Mouse (Mus musculus) myocyte (in vitro differentiated cells): ENCODE results near the gene AI464131. TPM values are rescaled to one million over a fixed set of nuclear protein-coding genes. Genes with fewer than 3 reads are reported as not detected.

ENCODE experiments used
- H3K27me3 ChIP-seq: one replicate; pipeline ENCODE4 v1.6.1; 2011; ENCODE audit not compliant: control insufficient read depth, insufficient read depth, insufficient read length
- H3K36me3 ChIP-seq: one replicate; pipeline ENCODE4 v1.6.1; 2011; ENCODE audit not compliant: control insufficient read depth, insufficient read depth
- H3K4me2 ChIP-seq: one replicate; pipeline ENCODE4 v1.6.1; 2011; ENCODE audit warnings: low read depth, control low read depth
- H3K4me3 ChIP-seq: one replicate; pipeline ENCODE4 v1.5.1; 2011; ENCODE audit warnings: mild to moderate bottlenecking, control low read depth, moderate library complexity
- H3K79me2 ChIP-seq: one replicate; pipeline ENCODE4 v1.6.1; 2011; ENCODE audit not compliant: control insufficient read depth, insufficient read depth
- H3ac ChIP-seq: one replicate; pipeline ENCODE4 v1.6.1; 2011; ENCODE audit not compliant: control insufficient read depth, insufficient read length
- CEBPB ChIP-seq: IDR thresholded peaks from 2 replicates; pipeline ENCODE4 v1.6.1; 2011; ENCODE audit warnings: mild to moderate bottlenecking, moderate library complexity; ENCODE audit not compliant: poor library complexity, insufficient read depth, severe bottlenecking
- E2F4 ChIP-seq: IDR thresholded peaks from one replicate; pipeline ENCODE4 v1.6.1; 2011; ENCODE audit warnings: mild to moderate bottlenecking, control low read depth, moderate library complexity; ENCODE audit not compliant: insufficient read depth
- MAX ChIP-seq: IDR thresholded peaks from one replicate; pipeline ENCODE4 v1.6.1; 2011; ENCODE audit warnings: low read depth, mild to moderate bottlenecking, control low read depth
- MYOD1 ChIP-seq, 3 experiments: IDR thresholded peaks; one replicate each; pipeline ENCODE4 v1.6.1; 2011; ENCODE audit warnings: control low read depth in 2 of 3, low read depth in 2 of 3, mild to moderate bottlenecking in 2 of 3, moderate library complexity in 1 of 3; ENCODE audit not compliant: insufficient read length in 2 of 3, control insufficient read depth in 1 of 3
- MYOG ChIP-seq, 3 experiments: IDR thresholded peaks; one replicate each; pipeline ENCODE4 v1.6.1; 2011; ENCODE audit warnings: control low read depth in 2 of 3, low read depth in 2 of 3, mild to moderate bottlenecking in 2 of 3; ENCODE audit not compliant: insufficient read length in 2 of 3, control insufficient read depth in 1 of 3, insufficient read depth in 1 of 3
- POLR2A ChIP-seq: IDR thresholded peaks from one replicate; pipeline ENCODE4 v1.6.1; 2011; ENCODE audit warnings: low read depth, mild to moderate bottlenecking, control low read depth, moderate library complexity; ENCODE audit not compliant: insufficient read length
- POLR2AphosphoS2 ChIP-seq: IDR thresholded peaks from one replicate; pipeline ENCODE4 v1.6.1; 2011; ENCODE audit warnings: low read depth, control low read depth; ENCODE audit not compliant: insufficient read length
- REST ChIP-seq: IDR thresholded peaks from one replicate; pipeline ENCODE4 v1.6.1; 2011; ENCODE audit warnings: mild to moderate bottlenecking, control low read depth, moderate library complexity; ENCODE audit not compliant: insufficient read depth, insufficient read length
- SRF ChIP-seq: IDR thresholded peaks from one replicate; pipeline ENCODE4 v1.6.1; 2011; ENCODE audit warnings: low read depth; ENCODE audit not compliant: control insufficient read depth, insufficient read length
- TCF12 ChIP-seq: IDR thresholded peaks from one replicate; pipeline ENCODE4 v1.6.1; 2011; ENCODE audit warnings: mild to moderate bottlenecking, control low read depth; ENCODE audit not compliant: poor library complexity, insufficient read depth, severe bottlenecking
- TCF3 ChIP-seq: IDR thresholded peaks from one replicate; pipeline ENCODE4 v1.6.1; 2011; ENCODE audit warnings: low read depth, control low read depth; ENCODE audit not compliant: insufficient read length
- USF1 ChIP-seq: IDR thresholded peaks from one replicate; pipeline ENCODE4 v1.6.1; 2011; ENCODE audit warnings: low read depth, mild to moderate bottlenecking, control low read depth, moderate library complexity
- polyA plus RNA-seq: library from polyadenylated mRNA; unstranded; fragments of >200 nt; fragmentation: generic; extraction: Trizol; gene quantifications from one replicate; pipeline ENCODE4 v1.2.1, GENCODE M21; 2012; ENCODE audit warnings: missing spikeins

Gene AI464131
- polyA plus RNA-seq, 1 experiment: 33.9 TPM

DNA sequence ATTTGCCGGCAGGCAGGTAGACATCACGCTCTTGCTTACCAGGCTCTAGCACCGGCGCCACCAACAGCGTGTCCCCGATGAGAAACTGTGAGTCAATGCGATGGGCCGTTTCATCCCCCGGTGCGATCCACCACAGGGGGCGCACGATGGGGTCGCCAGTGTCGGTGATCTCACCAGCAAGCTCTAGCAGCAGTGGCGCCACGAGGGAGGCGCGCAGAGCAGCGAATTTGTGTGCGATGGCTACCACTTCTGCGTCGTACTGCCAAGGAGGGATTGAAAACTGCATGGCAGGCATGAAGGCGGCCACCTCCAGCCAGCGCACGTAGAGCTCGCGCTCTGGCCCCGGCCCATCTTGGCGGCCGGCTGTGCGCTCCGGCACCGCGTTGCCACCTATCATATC is 5.3 kb downstream of the AI464131 start:
- Histone ChIP-seq H3K4me3 (no peak overlapping the region), H3K79me2 (no peaks in the 10 kb centered on the region), H3K36me3 (no peaks in the 10 kb centered on the region), H3K27me3 (no peaks in the 10 kb centered on the region), H3K4me2 (no peak overlapping the region), H3ac (no peak overlapping the region)
- no peak for TF ChIP-seq MAX

DNA sequence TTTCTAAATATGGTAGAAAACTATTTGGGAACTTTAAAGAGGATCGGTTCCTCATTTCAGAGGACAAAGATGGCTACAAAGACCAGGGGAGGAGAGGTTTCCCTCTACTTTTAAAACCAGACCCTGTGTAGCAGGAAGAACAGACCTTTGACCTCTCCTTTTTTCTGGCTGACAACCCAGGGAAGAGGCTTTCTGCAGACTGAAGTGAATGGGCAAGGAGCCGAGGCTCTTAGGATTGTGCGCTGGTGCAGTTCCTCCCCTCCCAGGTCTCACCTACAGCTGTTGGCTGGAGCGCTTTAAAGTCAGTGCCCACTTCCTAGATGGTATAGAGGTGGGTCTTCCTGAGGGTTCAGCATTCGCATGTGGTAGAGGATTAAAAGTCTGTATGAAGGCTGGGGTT is 5.8 kb downstream of the AI464131 start:
- no peak for TF ChIP-seq POLR2A
- no peak for TF ChIP-seq MYOD1 (IDR thresholded peaks at IDR 0.05; ENCODE audit: control insufficient read depth in 1 of 3, insufficient read length in 2 of 3, low read depth in 2 of 3)
- TF ChIP-seq TCF3: no peak
- no peaks in the 10 kb centered on the region for H3K36me3 ChIP-seq
- no peak overlapping the region for H3K4me2 ChIP-seq
- H3ac ChIP-seq: no peak overlapping the region
- H3K4me3 ChIP-seq: no peak overlapping the region
- no peaks in the 10 kb centered on the region for H3K79me2 ChIP-seq
- H3K27me3 ChIP-seq: no peaks in the 10 kb centered on the region

DNA sequence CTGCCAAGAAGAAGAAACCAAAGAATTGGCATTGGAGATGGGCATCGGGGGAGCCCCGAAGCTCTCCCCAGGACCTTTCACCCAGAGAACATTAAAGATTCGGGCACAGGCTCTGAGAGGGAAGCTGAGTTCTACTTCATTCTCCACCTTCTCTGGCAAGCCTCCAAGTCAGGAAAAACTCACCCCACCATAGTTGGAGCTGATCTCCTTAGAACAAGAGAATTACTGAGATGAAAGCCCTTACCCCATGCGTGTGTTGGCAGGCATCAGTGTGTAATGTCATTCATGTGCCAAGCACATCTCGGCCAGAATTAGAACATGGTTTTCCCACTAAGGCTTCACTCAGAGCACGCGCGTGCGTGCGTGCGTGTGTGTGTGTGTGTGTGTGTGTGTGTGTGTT is 7.0 kb downstream of the AI464131 start:
- H3K27me3 ChIP-seq: no peaks in the 10 kb centered on the region
- no peak overlapping the region for H3ac ChIP-seq
- TF ChIP-seq TCF3: no peak
- H3K79me2 ChIP-seq: no peaks in the 10 kb centered on the region
- H3K4me3 ChIP-seq: no peak overlapping the region
- H3K36me3 ChIP-seq: no peaks in the 10 kb centered on the region
- H3K4me2 ChIP-seq: no peak overlapping the region

DNA sequence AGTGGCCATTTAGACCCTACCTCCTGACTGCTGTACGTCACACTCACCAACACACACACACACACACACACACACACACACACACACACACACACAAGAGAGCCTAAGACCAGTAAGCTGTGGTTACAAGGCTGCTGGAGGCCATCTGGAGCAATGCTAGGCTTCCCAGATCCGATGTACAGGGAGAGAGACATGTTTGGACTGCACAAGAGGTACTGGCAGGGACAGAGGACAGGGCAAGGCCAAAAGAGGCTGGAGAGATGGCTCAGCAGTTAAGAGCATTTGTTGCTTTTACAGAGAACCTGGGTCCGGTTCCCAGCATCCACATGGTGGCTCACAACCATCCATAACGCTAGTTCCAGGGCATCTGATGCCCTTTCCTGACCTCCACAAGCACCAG is 7.8 kb downstream of the AI464131 start:
- Histone ChIP-seq H3K4me3 (no peak overlapping the region), H3K79me2 (no peaks in the 10 kb centered on the region), H3K4me2 (peak overlapping the region; percentile 40), H3ac (no peak overlapping the region), H3K36me3 (no peaks in the 10 kb centered on the region), H3K27me3 (no peaks in the 10 kb centered on the region)
- no peak for TF ChIP-seq REST
- no peak for TF ChIP-seq CEBPB
- no peak for TF ChIP-seq MAX
- TF ChIP-seq POLR2A: no peak
- TF ChIP-seq USF1: no peak
- no peak for TF ChIP-seq E2F4

DNA sequence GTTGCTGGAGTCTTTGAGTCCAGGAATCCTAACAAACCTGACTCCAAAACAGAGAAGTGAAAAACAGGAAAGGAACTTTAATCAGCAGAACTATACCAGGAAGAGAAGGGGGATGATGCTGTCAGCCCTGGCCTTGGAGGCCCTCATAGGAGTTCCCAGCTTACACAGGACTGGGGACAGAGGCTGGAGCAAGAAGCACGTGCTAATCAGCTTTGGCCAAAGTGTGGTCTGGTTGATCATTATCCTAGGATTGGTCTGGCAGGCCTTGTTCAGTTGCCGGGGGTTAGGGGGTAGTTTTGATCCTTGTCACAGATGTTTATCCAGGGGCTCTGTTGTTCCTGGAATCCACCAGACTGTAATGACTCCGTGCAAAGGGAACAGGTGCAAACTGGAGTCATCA is 8.5 kb downstream of the AI464131 start:
- H3K79me2 ChIP-seq: no peaks in the 10 kb centered on the region
- H3K27me3 ChIP-seq: no peaks in the 10 kb centered on the region
- H3K4me3 ChIP-seq: no peak overlapping the region
- H3K4me2 ChIP-seq: peak overlapping the region; percentile 40
- no peaks in the 10 kb centered on the region for H3K36me3 ChIP-seq
- TF ChIP-seq E2F4 (no peak), REST (no peak), SRF (no peak), CEBPB (no peak), MYOG (IDR thresholded peaks at IDR 0.05; ENCODE audit: control insufficient read depth in 1 of 3, insufficient read depth in 1 of 3, insufficient read length in 2 of 3, low read depth in 2 of 3) (peak in 1 of 3 experiments; percentile 18), MYOD1 (IDR thresholded peaks at IDR 0.05; ENCODE audit: control insufficient read depth in 1 of 3, insufficient read length in 2 of 3, low read depth in 2 of 3) (peak in 1 of 3 experiments; percentile 41), TCF12 (peak; percentile 40)
- H3ac ChIP-seq: no peak overlapping the region

DNA sequence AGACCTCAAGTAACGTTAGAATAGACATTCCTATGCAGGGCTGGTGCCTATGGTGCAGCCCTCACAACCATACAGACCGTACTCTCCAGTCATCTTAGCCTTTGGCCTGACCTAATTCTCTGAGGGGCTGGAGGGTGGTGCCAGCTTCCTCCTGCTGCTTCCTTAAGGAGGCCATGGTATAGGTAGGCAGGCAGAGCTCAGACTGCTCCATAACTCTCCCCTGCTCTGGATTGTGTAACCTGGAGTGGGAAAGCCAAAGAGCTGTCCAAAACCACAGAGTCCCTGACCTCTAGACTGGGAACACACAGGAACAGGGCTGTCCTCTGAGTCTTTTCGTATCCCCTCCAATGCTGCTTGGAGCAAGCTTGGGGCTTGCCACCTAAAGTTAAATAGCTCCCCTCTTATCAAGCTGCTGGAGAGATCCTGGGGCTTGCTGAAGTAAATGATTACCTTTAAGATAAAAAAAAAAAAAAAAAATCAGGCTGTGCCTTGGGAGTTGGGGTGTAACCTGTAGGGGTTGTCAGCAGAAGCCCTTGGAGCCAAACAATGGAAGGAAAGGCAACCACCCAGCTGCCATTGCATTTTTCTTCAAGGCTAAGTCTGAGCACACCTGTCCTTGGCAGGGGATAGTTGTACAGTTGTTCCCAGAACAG is 9.3 kb downstream of the AI464131 start:
- Histone ChIP-seq H3K36me3 (no peaks in the 10 kb centered on the region), H3K4me3 (no peak overlapping the region), H3ac (no peak overlapping the region), H3K79me2 (no peaks in the 10 kb centered on the region), H3K27me3 (no peaks in the 10 kb centered on the region), H3K4me2 (peak overlapping the region; percentile 40)
- no peak for TF ChIP-seq TCF12
- no peak for TF ChIP-seq MAX
- TF ChIP-seq POLR2AphosphoS2: no peak
- TF ChIP-seq MYOD1 (IDR thresholded peaks at IDR 0.05; ENCODE audit: control insufficient read depth in 1 of 3, insufficient read length in 2 of 3, low read depth in 2 of 3): peak in 1 of 3 experiments; percentile 8
